Mouse (Mus musculus) spleen, adult 2 months (tissue): ENCODE measurements around the gene Grid1.

Experiments used
- CTCF ChIP-seq: fragments of 200-500 bp; IDR thresholded peaks from 2 replicates; pipeline ENCODE4 v1.5.1; 2011; ENCODE audit warnings: mild to moderate bottlenecking, inconsistent platforms; ENCODE audit not compliant: insufficient read depth, insufficient read length, insufficient replicate concordance; ENCODE audit errors: extremely low read depth
- POLR2A ChIP-seq: fragments of 200-500 bp; IDR thresholded peaks from 2 replicates; pipeline ENCODE4 v1.6.1; 2011; ENCODE audit warnings: low read depth, low read length, inconsistent platforms

DNA sequence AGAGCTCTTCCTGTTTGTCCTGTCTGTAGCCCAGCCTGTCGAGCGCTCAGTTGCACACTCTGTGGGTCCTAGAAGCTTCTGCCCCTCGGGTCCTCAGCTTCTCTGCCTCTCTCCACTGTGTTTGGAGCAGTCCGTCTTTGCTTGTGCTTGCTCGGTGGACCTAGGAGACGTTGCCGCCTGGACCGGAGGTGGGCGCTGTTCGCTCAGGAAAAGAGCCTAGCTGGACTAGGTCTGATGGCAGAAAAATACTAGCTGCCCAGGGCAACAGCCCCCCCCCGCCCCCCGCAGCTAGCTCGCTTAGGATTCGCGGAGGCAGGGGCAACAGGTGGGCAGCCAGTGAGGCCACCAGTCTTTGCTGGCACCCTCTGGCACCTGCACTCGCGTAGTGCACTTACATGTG lies 3.2 kb downstream of the Grid1 start:
- TF ChIP-seq POLR2A, result no peak
- no peak for TF ChIP-seq CTCF
